Mouse (Mus musculus) MEL (cell line): Measurements from ENCODE around the gene AI854703. TPM values are rescaled to one million over a fixed set of nuclear protein-coding genes. Genes with fewer than 3 reads are reported as not detected.

Experiments used
- DNase-seq: peaks from one replicate; pipeline ENCODE4 v3.0.0; 2011; ENCODE audit warnings: low read depth, low spot score
- H3K27ac ChIP-seq: 2 replicates; pipeline ENCODE4 v1.5.1; 2012; ENCODE audit warnings: low read depth, mild to moderate bottlenecking, control low read depth, low read length, moderate library complexity; ENCODE audit not compliant: control insufficient read depth
- H3K27me3 ChIP-seq, 2 experiments: fragments of 150-350 bp in 1 of 2; sonication (generic) in 1 of 2; 2 replicates each; pipeline ENCODE4 v1.6.1; 2012; ENCODE audit warnings: low read length in 2 of 2, mild to moderate bottlenecking in 2 of 2, improper control_type of control experiment in 1 of 2, moderate library complexity in 1 of 2; ENCODE audit not compliant: insufficient read depth in 2 of 2, control insufficient read depth in 1 of 2
- H3K36me3 ChIP-seq, 2 experiments: 2 replicates each; pipeline ENCODE4 v1.6.1; 2012 to 2014; ENCODE audit warnings: low read length in 2 of 2, improper control_type of control experiment in 1 of 2, inconsistent platforms in 1 of 2, mild to moderate bottlenecking in 1 of 2; ENCODE audit not compliant: insufficient read depth in 2 of 2, control insufficient read depth in 1 of 2
- H3K4me1 ChIP-seq, 2 experiments: fragments of 150-350 bp in 1 of 2; sonication (generic) in 1 of 2; 2 replicates each; pipeline ENCODE4 v1.6.1; 2012; ENCODE audit warnings: low read length in 2 of 2, improper control_type of control experiment in 1 of 2, mild to moderate bottlenecking in 1 of 2; ENCODE audit not compliant: insufficient read depth in 2 of 2, control insufficient read depth in 1 of 2
- H3K4me3 ChIP-seq, 2 experiments: fragments of 150-350 bp in 1 of 2; sonication (generic) in 1 of 2; 2 replicates each; pipeline ENCODE4 v1.5.1; 2012; ENCODE audit warnings: low read depth in 2 of 2, low read length in 2 of 2, mild to moderate bottlenecking in 2 of 2, moderate library complexity in 2 of 2, control low read depth in 1 of 2, improper control_type of control experiment in 1 of 2; ENCODE audit not compliant: control insufficient read depth in 1 of 2, insufficient read depth in 1 of 2
- H3K79me2 ChIP-seq: 2 replicates; pipeline ENCODE4 v1.6.1; 2012; ENCODE audit warnings: mild to moderate bottlenecking, low read length, moderate library complexity; ENCODE audit not compliant: control insufficient read depth, poor library complexity, insufficient read depth
- H3K9ac ChIP-seq: 2 replicates; pipeline ENCODE4 v1.6.1; 2012; ENCODE audit warnings: low read depth, mild to moderate bottlenecking, control low read depth, low read length, moderate library complexity; ENCODE audit not compliant: control insufficient read depth, poor library complexity, severe bottlenecking
- H3K9me3 ChIP-seq: fragments of 150-350 bp; sonication (generic); replicated peaks from 2 replicates; pipeline ENCODE4 v1.6.1; 2012; ENCODE audit warnings: mild to moderate bottlenecking, low read length, improper control_type of control experiment, moderate library complexity; ENCODE audit not compliant: insufficient read depth
- BHLHE40 ChIP-seq: IDR thresholded peaks from 2 replicates; pipeline ENCODE4 v1.6.1; 2012; ENCODE audit warnings: low read depth, mild to moderate bottlenecking, inconsistent platforms, low read length, improper control_type of control experiment, borderline replicate concordance
- CHD2 ChIP-seq: IDR thresholded peaks from 2 replicates; pipeline ENCODE4 v1.6.1; 2011; ENCODE audit warnings: low read length, improper control_type of control experiment
- CTCF ChIP-seq, 3 experiments: IDR thresholded peaks in 2 of 3; conservative IDR thresholded peaks in 1 of 3; 2 replicates each; pipeline ENCODE4 v1.5.1; 2011 to 2012; ENCODE audit warnings: low read length in 3 of 3, low read depth in 2 of 3, mild to moderate bottlenecking in 2 of 3, improper control_type of control experiment in 1 of 3, inconsistent platforms in 1 of 3, mixed read lengths in 1 of 3, moderate library complexity in 1 of 3; ENCODE audit not compliant: control insufficient read depth in 1 of 3, insufficient read depth in 1 of 3, poor library complexity in 1 of 3, severe bottlenecking in 1 of 3
- E2F4 ChIP-seq: IDR thresholded peaks from 2 replicates; pipeline ENCODE4 v1.6.1; 2011; ENCODE audit warnings: low read depth, low read length, improper control_type of control experiment, borderline replicate concordance
- ETS1 ChIP-seq: IDR thresholded peaks from 2 replicates; pipeline ENCODE4 v1.6.1; 2012; ENCODE audit warnings: low read depth, mild to moderate bottlenecking, inconsistent platforms, low read length, improper control_type of control experiment, moderate library complexity
- GATA1 ChIP-seq: IDR thresholded peaks from 2 replicates; pipeline ENCODE4 v1.6.1; 2011; ENCODE audit warnings: low read depth, low read length, improper control_type of control experiment
- HCFC1 ChIP-seq: IDR thresholded peaks from 2 replicates; pipeline ENCODE4 v1.6.1; 2012; ENCODE audit warnings: low read depth, mild to moderate bottlenecking, inconsistent platforms, low read length, improper control_type of control experiment, moderate library complexity
- MAX ChIP-seq: IDR thresholded peaks from 2 replicates; pipeline ENCODE4 v1.6.1; 2011; ENCODE audit warnings: low read length, improper control_type of control experiment
- MAZ ChIP-seq: IDR thresholded peaks from 2 replicates; pipeline ENCODE4 v1.6.1; 2012; ENCODE audit warnings: low read depth, mild to moderate bottlenecking, inconsistent platforms, low read length, improper control_type of control experiment
- MEF2A ChIP-seq: IDR thresholded peaks from 2 replicates; pipeline ENCODE4 v1.6.1; 2014; ENCODE audit warnings: low read depth, mild to moderate bottlenecking, inconsistent platforms, low read length, improper control_type of control experiment; ENCODE audit not compliant: poor library complexity, insufficient replicate concordance, severe bottlenecking; ENCODE audit errors: extremely low read depth
- MYB ChIP-seq: IDR thresholded peaks from 2 replicates; pipeline ENCODE4 v1.6.1; 2011; ENCODE audit warnings: mild to moderate bottlenecking, low read depth, low read length, improper control_type of control experiment
- MYC ChIP-seq: IDR thresholded peaks from 2 replicates; pipeline ENCODE4 v1.6.1; 2011; ENCODE audit warnings: low read depth, mild to moderate bottlenecking, low read length, improper control_type of control experiment, moderate library complexity
- NRF1 ChIP-seq: IDR thresholded peaks from 2 replicates; pipeline ENCODE4 v1.6.1; 2014; ENCODE audit warnings: low read depth, mild to moderate bottlenecking, inconsistent platforms, low read length, improper control_type of control experiment, moderate library complexity; ENCODE audit not compliant: poor library complexity, insufficient read depth, severe bottlenecking
- POLR2A ChIP-seq, 2 experiments: IDR thresholded peaks; 2 replicates each; pipeline ENCODE4 v1.6.1; 2011 to 2012; ENCODE audit warnings: low read length in 2 of 2, mild to moderate bottlenecking in 2 of 2, control low read depth in 1 of 2, improper control_type of control experiment in 1 of 2, low read depth in 1 of 2, moderate library complexity in 1 of 2; ENCODE audit not compliant: control insufficient read depth in 1 of 2, insufficient read depth in 1 of 2, poor library complexity in 1 of 2
- RAD21 ChIP-seq: IDR thresholded peaks from 2 replicates; pipeline ENCODE4 v1.6.1; 2011; ENCODE audit warnings: mild to moderate bottlenecking, low read depth, low read length, improper control_type of control experiment
- RCOR1 ChIP-seq: IDR thresholded peaks from 2 replicates; pipeline ENCODE4 v1.6.1; 2012; ENCODE audit warnings: low read depth, mild to moderate bottlenecking, inconsistent platforms, low read length, improper control_type of control experiment
- SIN3A ChIP-seq: IDR thresholded peaks from 2 replicates; pipeline ENCODE4 v1.6.1; 2012; ENCODE audit warnings: low read length, improper control_type of control experiment, inconsistent platforms
- TAL1 ChIP-seq: IDR thresholded peaks from 2 replicates; pipeline ENCODE4 v1.6.1; 2012; ENCODE audit warnings: mild to moderate bottlenecking, inconsistent platforms, low read length, moderate library complexity, mixed read lengths
- TBP ChIP-seq: IDR thresholded peaks from 2 replicates; pipeline ENCODE4 v1.8.0; 2011; ENCODE audit warnings: low read depth, low read length, improper control_type of control experiment
- TCF12 ChIP-seq: IDR thresholded peaks from 2 replicates; pipeline ENCODE4 v1.6.1; 2014; ENCODE audit warnings: low read depth, mild to moderate bottlenecking, inconsistent platforms, low read length, improper control_type of control experiment, moderate library complexity
- UBTF ChIP-seq: IDR thresholded peaks from 2 replicates; pipeline ENCODE4 v1.6.1; 2012; ENCODE audit warnings: low read depth, mild to moderate bottlenecking, inconsistent platforms, low read length, improper control_type of control experiment, moderate library complexity, borderline replicate concordance; ENCODE audit not compliant: insufficient read depth
- USF1 ChIP-seq: IDR thresholded peaks from 2 replicates; pipeline ENCODE4 v1.6.1; 2014; ENCODE audit warnings: low read depth, mild to moderate bottlenecking, inconsistent platforms, low read length, improper control_type of control experiment, moderate library complexity
- ZC3H11A ChIP-seq: IDR thresholded peaks from 2 replicates; pipeline ENCODE4 v1.6.1; 2012; ENCODE audit warnings: low read depth, mild to moderate bottlenecking, inconsistent platforms, low read length, improper control_type of control experiment
- ZKSCAN1 ChIP-seq: IDR thresholded peaks from 2 replicates; pipeline ENCODE4 v1.6.1; 2012; ENCODE audit warnings: low read depth, mild to moderate bottlenecking, inconsistent platforms, low read length, improper control_type of control experiment, moderate library complexity
- ZNF384 ChIP-seq: IDR thresholded peaks from 2 replicates; pipeline ENCODE4 v1.6.1; 2012; ENCODE audit warnings: low read depth, mild to moderate bottlenecking, inconsistent platforms, low read length, improper control_type of control experiment
- polyA plus RNA-seq, 2 experiments: library from polyadenylated mRNA; stranded (reverse) in 1 of 2; unstranded in 1 of 2; fragments of >175 nt in 1 of 2; fragments of >200 nt in 1 of 2; gene quantifications; 2 replicates each; pipeline versions ENCODE4 v1.2.1 to v1.2.4; 2012; ENCODE audit warnings: low replicate concordance in 2 of 2, low read depth in 1 of 2; ENCODE audit not compliant: insufficient read length in 2 of 2, insufficient read depth in 1 of 2, missing spikeins in 1 of 2
- total RNA-seq: library from RNA; depleted of rRNA; stranded (reverse); fragments of 300-350 nt; gene quantifications from 2 replicates; pipeline ENCODE4 v1.2.3, GENCODE M21; 2012

AI854703 gene
- total and polyA plus RNA-seq, 3 experiments, result not detected

- no peaks in the 10 kb centered on the region for H3K27me3 ChIP-seq
- no peaks in the 10 kb centered on the region for H3K36me3 ChIP-seq
- no peak overlapping the region for H3K27ac ChIP-seq
- H3K79me2 ChIP-seq, result no peaks in the 10 kb centered on the region
- H3K9me3 ChIP-seq, result no peaks in the 10 kb centered on the region
- DNase-seq, result no peak
- no peak overlapping the region for H3K4me3 ChIP-seq
- no peak for TF ChIP-seq ETS1
- no peak for TF ChIP-seq ZNF384
- no peak for TF ChIP-seq GATA1
- no peak for TF ChIP-seq UBTF
- TF ChIP-seq NRF1, result no peak
- no peak for TF ChIP-seq TAL1
- no peak for TF ChIP-seq MYC
- no peak for TF ChIP-seq MAZ
- TF ChIP-seq MYB, result no peak
- TF ChIP-seq RAD21, result no peak
- TF ChIP-seq MEF2A, result no peak
- no peak for TF ChIP-seq RCOR1
- no peak for TF ChIP-seq HCFC1
- no peak for TF ChIP-seq E2F4
- no peak for TF ChIP-seq MAX
- TF ChIP-seq SIN3A, result no peak
- TF ChIP-seq CHD2, result no peak
- TF ChIP-seq ZKSCAN1, result no peak
- no peaks in the 10 kb centered on the region for H3K4me1 ChIP-seq
- no peak overlapping the region for H3K9ac ChIP-seq
Measured at GRCm38 (mm10) chr6:48595278-48595677, 31.3 kb upstream of the AI854703 start.

- H3K27ac ChIP-seq, result no peak overlapping the region
- no peak for TF ChIP-seq MEF2A
- no peak for TF ChIP-seq GATA1
- TF ChIP-seq UBTF, result no peak
- no peak for TF ChIP-seq MYC
- no peak for TF ChIP-seq CHD2
- no peak for TF ChIP-seq BHLHE40
- TF ChIP-seq ZC3H11A, result no peak
- no peak for TF ChIP-seq ZKSCAN1
- TF ChIP-seq TCF12, result no peak
- no peak for TF ChIP-seq POLR2A (IDR thresholded peaks at IDR 0.05; ENCODE audit: control insufficient read depth in 1 of 2, insufficient read depth in 1 of 2, low read depth in 1 of 2, low read length in 2 of 2, poor library complexity in 1 of 2)
- no peak for TF ChIP-seq TBP
- TF ChIP-seq USF1, result no peak
- TF ChIP-seq CTCF (IDR thresholded peaks at IDR 0.05 in 2 of 3, conservative IDR thresholded peaks at IDR 0.05 in 1 of 3; ENCODE audit: control insufficient read depth in 1 of 3, insufficient read depth in 1 of 3, low read depth in 2 of 3, low read length in 3 of 3, poor library complexity in 1 of 3, severe bottlenecking in 1 of 3), result no peak
- TF ChIP-seq, all 39 proteins: peak for 0
- Histone ChIP-seq H3K9ac (no peak overlapping the region), H3K4me3 (no peak overlapping the region), H3K27me3 (no peaks in the 10 kb centered on the region), H3K36me3 (no peaks in the 10 kb centered on the region), H3K79me2 (no peaks in the 10 kb centered on the region), H3K9me3 (no peaks in the 10 kb centered on the region), H3K4me1 (no peaks in the 10 kb centered on the region)
- DNase-seq, result no peak
Measured at GRCm38 (mm10) chr6:48596545-48597232, 29.9 kb upstream of the AI854703 start.
